Mouse (Mus musculus) intestine, embryonic 16.5 days (tissue): ENCODE results near the gene Mmel1. TPM values are rescaled to one million over a fixed set of nuclear protein-coding genes. Genes with fewer than 3 reads are reported as not detected.

Experiments
- ATAC-seq: fragments of 200-750 bp; cut with Nextera tagmentation; 2 replicates; pipeline ENCODE4 v1.8.0; 2017; ENCODE audit warnings: moderate TSS enrichment, moderate library complexity
- H3K27ac ChIP-seq: fragments of 300-500 bp; sonication (generic); 2 replicates; pipeline ENCODE4 v1.5.1; 2014; ENCODE audit warnings: mild to moderate bottlenecking, low read length
- H3K27me3 ChIP-seq: fragments of 300-500 bp; sonication (generic); replicated peaks from 2 replicates; pipeline ENCODE4 v1.6.1; 2014; ENCODE audit warnings: low read length, control low read depth, mixed read lengths; ENCODE audit not compliant: control insufficient read depth, insufficient read depth
- H3K36me3 ChIP-seq: fragments of 300-500 bp; sonication (generic); 2 replicates; pipeline ENCODE4 v1.6.1; 2014; ENCODE audit warnings: low read length, control low read depth; ENCODE audit not compliant: control insufficient read depth, insufficient read depth
- H3K4me1 ChIP-seq: fragments of 300-500 bp; sonication (generic); 2 replicates; pipeline ENCODE4 v1.6.1; 2014; ENCODE audit warnings: low read length, control low read depth, mixed read lengths; ENCODE audit not compliant: control insufficient read depth, insufficient read depth
- H3K4me2 ChIP-seq: fragments of 300-500 bp; sonication (generic); 2 replicates; pipeline ENCODE4 v1.6.1; 2014; ENCODE audit warnings: low read depth, low read length, control low read depth
- H3K4me3 ChIP-seq: fragments of 300-500 bp; sonication (generic); 2 replicates; pipeline ENCODE4 v1.5.1; 2014; ENCODE audit warnings: mild to moderate bottlenecking, low read length
- H3K9ac ChIP-seq: fragments of 300-500 bp; sonication (generic); 2 replicates; pipeline ENCODE4 v1.6.1; 2014; ENCODE audit warnings: low read depth, low read length
- H3K9me3 ChIP-seq: fragments of 300-500 bp; sonication (generic); 2 replicates; pipeline ENCODE4 v1.6.1; 2016; ENCODE audit warnings: low read length, control low read depth; ENCODE audit not compliant: control insufficient read depth
- WGBS: fragments of 180-500 bp; shearing (Covaris S2); extraction: QIAGEN DNeasy Blood & Tissue Kit; methylation state at CpG from one replicate; pipeline ENCODE4 v1.1.7; 2014; 5-methylcytosine and 5-hydroxymethylcytosine counted together
- polyA plus RNA-seq: library from polyadenylated mRNA; unstranded; fragments of >200 nt; fragmentation: Nextera tagmentation; extraction: Ambion mirVana; gene quantifications from 2 replicates; pipeline ENCODE4 v1.2.1, GENCODE M21; 2015

Gene Mmel1
- polyA plus RNA-seq: 0.10 and 0.39 TPM in 2 replicates

DNA sequence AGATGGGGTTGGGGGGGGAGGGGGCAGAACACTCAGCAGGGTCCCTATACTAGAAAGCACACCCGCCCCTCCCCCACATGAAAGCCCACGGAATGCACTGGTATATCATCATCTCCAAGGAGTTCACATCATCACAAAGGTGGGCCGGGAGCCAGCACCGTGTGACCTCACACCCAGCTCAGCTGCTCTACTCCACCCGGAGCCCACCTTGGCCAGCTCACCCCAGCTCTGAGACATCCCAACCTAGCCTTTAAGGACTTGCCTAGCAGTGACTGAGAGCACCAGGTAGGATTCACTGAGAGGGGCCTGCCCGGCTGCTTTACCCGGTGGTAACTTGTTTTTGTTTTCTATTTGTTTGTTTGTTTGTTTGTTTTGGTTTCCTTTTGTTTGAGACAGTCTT lies at the start of gene Mmel1:
Mmel1 (plus strand) TSS at position 146 of the 400 bp plus-strand sequence.
- Histone ChIP-seq H3K9me3 (no peaks in the 10 kb centered on the region), H3K27ac (no peak within 1 kb of the TSS), H3K4me2 (no peak within 1 kb of the TSS), H3K4me3 (no peak within 1 kb of the TSS), H3K4me1 (peaks cover 4% of the 10 kb centered on the region; the same call in 1 of the 2 replicates), H3K36me3 (no peaks in the 10 kb centered on the region), H3K9ac (no peak within 1 kb of the TSS), H3K27me3 (0 out of 2 replicates have a peak, but pooled peaks cover 2% of the 10 kb centered on the region)
- no peak for ATAC-seq
- WGBS: 79% methylated on average over 7 of the region's 7 CpGs

DNA sequence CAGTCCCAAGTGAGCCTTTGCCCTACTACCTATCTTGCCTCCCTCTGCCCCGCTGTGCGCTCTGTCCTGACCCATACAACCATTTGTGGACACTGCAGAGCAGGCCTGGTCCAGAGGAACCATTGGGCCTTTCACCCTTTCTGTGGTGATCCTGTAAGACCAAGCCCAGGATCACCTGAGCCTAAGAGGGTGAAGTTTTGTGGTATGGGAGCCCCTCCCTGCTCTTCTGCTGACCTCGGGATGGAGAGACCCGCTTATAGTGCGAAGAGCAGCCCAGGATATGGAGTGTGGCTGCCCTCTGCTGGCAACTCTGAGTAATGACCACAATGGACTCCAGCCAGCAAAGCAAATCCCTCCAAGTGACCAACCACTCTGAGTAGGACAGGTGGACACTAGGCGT lies 43.7 kb upstream of the Mmel1 start:
- Histone ChIP-seq H3K9ac (no peak overlapping the region), H3K27me3 (no peaks in the 10 kb centered on the region), H3K9me3 (no peaks in the 10 kb centered on the region), H3K4me1 (no peaks in the 10 kb centered on the region), H3K4me2 (no peak overlapping the region), H3K27ac (no peak overlapping the region), H3K36me3 (no peaks in the 10 kb centered on the region), H3K4me3 (no peak overlapping the region)
- WGBS: 33% methylated on average over 6 of the region's 6 CpGs
- ATAC-seq: peak; percentile 44

DNA sequence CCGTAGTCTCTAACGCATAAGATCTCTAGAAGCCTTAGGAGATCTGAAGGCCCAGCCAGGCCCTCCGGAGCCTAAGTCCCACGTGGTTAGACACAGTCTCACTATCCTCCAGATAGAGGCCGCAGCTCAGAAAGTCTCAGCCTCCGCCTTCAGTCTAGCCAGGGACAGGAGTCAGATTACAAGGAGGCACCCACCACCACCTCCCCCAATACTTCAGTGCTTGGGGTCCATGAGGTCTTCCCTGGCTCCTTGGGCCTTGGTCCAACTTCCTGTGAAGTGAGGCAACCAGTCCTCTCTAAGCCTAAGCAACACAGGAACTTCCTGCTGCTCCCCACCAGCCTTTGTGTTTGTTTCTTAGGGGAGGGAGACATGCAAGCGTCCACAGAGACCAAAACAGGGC lies 43.2 kb upstream of the Mmel1 start:
- WGBS: 58% methylated on average over 7 of the region's 7 CpGs

DNA sequence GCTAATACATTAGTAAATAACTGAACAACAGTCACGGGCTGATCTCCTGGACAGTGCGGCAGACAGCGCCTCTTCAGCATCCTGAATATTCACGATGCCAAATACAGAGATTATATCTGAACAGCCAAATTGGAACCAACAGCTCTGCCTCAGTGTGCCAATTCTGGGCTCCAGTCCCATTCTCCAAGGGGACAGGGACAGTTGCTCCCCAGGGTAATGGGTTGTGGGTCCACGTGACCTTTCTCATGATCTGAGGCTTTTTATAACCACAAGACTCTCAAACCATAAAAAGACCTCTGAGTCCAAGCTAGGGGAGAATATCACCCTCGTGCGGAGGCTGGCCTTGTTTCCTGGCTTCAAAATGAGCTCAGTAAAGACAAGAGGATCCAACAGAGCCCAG lies 42.2 kb upstream of the Mmel1 start:
- H3K27ac ChIP-seq: no peak overlapping the region
- H3K4me1 ChIP-seq: no peaks in the 10 kb centered on the region
- no peaks in the 10 kb centered on the region for H3K9me3 ChIP-seq
- no peak overlapping the region for H3K4me2 ChIP-seq
- ATAC-seq: no peak
- H3K27me3 ChIP-seq: no peaks in the 10 kb centered on the region
- 81% methylated on average over 7 of the region's 7 CpGs for WGBS
- H3K36me3 ChIP-seq: no peaks in the 10 kb centered on the region
- H3K9ac ChIP-seq: no peak overlapping the region
- H3K4me3 ChIP-seq: no peak overlapping the region

More for the DNA sequence above, 43.2 kb upstream of the Mmel1 start:
- H3K4me2 ChIP-seq: no peak overlapping the region
- no peaks in the 10 kb centered on the region for H3K27me3 ChIP-seq
- no peak overlapping the region for H3K9ac ChIP-seq
- H3K9me3 ChIP-seq: no peaks in the 10 kb centered on the region
- peak; percentile 13; the same call in 1 of the 2 replicates for ATAC-seq
- no peaks in the 10 kb centered on the region for H3K36me3 ChIP-seq
- H3K4me3 ChIP-seq: no peak overlapping the region
- no peak overlapping the region for H3K27ac ChIP-seq
- H3K4me1 ChIP-seq: no peaks in the 10 kb centered on the region

DNA sequence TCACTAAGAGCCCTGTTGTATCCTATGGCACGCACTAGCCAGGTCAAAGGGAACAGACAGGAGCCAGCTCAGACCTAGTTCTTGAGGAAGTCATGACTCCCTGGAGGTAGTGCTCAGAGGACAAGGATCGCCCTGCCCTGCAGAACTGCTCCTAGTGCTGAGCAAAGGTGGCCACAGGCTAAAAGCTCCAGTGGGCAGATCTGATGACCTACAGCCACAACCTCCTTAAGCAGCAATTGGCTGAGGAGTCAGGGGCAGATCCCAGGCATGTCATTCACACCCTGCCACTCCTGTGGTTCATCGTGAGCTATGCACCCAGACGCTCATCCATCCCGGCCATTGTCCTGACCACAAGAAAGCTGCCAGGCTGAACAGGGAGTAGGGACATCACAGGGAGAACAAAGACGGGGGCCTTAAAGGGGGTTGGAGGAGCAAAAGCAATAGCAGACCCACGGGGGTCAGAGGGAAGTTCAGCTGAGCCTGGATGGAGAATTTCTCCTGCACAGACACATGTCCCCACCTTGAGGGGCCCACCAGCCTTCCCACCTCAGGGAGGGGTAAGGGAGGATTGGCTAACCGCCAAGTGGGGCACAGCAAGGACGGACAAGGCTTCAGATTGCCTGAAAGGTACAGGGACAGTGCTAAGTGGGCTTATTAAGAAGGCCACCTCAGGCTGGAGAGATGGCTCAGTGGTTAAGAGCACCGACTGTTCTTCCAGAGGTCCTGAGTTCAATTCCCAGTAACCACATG lies 41.3 kb upstream of the Mmel1 start:
- Histone ChIP-seq H3K27me3 (no peaks in the 10 kb centered on the region), H3K4me2 (no peak overlapping the region), H3K4me3 (no peak overlapping the region), H3K4me1 (no peaks in the 10 kb centered on the region), H3K9ac (no peak overlapping the region), H3K36me3 (no peaks in the 10 kb centered on the region), H3K9me3 (no peaks in the 10 kb centered on the region), H3K27ac (no peak overlapping the region)
- no peak for ATAC-seq
- WGBS: 50% methylated on average over 10 of the region's 10 CpGs

DNA sequence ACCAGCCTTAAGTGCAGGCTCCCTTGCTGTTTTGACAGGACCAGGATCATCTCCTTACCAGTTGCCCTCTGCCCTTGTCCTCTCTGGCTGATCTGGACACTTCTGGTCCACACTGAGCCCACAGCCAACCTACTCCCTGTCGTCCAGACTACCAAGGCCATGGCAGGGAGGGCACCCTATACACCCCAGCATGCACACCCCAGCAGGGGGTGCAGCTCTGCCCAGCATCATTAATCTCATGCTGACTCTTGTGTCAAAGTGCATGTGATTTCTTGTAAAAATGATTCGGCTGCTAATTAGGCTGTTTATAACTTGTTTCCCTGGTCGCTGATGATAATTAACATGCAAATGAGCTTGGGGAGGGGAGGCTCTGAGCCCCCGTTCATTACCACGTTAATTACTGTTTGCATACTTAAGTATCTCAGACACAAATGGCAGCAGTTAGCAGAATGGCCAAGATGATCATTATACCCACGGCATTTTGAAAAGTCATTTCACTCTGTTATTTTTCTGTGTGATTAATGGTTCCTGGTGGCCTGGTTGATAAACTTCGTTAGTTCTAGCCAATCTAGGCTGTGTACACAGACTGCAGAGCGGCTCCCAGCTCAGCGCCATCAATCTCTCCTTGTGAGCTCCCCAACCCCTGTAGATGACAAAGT lies 37.3 kb upstream of the Mmel1 start:
- H3K4me1 ChIP-seq: no peaks in the 10 kb centered on the region

DNA sequence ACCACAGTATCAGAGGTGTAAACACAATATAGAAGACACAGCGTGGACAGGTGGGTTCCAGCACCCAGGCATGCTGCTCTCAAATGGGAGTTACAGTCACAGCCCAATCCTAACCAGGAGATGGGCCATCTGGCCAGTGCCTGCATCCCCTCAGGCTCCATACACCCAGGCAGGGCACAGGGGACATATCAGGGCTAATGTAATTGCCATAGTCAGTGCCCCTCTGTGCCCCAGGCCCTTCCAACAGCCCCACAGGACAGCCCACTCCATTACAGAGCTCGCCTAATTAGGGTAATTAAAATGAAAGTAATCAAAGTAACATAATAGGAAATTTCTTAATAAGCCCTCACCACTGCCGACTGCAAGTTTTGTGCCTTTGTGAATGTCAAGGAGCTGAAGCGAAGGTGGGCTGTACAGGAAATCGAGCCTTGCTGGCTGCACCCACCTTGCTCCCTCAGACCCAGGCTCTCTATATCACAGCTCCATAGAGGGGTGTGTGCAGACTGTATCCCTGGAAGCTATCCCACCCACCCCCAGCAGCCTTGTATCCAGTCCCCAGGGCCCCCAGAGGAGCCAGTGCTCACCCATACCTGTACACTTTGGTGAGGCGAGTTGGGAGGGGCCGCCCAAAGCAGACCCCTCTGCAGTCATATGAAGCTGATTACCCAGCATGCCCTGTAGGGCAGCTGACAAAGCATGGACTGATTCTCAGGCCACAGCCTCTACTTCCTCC lies 33.0 kb upstream of the Mmel1 start:
- H3K4me3 ChIP-seq: no peak overlapping the region
- H3K4me1 ChIP-seq: no peaks in the 10 kb centered on the region
- H3K36me3 ChIP-seq: no peaks in the 10 kb centered on the region
- no peaks in the 10 kb centered on the region for H3K27me3 ChIP-seq
- 75% methylated on average over 7 of the region's 7 CpGs for WGBS
- no peak overlapping the region for H3K27ac ChIP-seq
- no peak for ATAC-seq
- no peaks in the 10 kb centered on the region for H3K9me3 ChIP-seq
- no peak overlapping the region for H3K9ac ChIP-seq
- no peak overlapping the region for H3K4me2 ChIP-seq

More for the DNA sequence above, 37.3 kb upstream of the Mmel1 start:
- Histone ChIP-seq H3K4me2 (no peak overlapping the region), H3K27me3 (no peaks in the 10 kb centered on the region), H3K36me3 (no peaks in the 10 kb centered on the region), H3K9ac (no peak overlapping the region), H3K4me3 (no peak overlapping the region), H3K27ac (no peak overlapping the region), H3K9me3 (no peaks in the 10 kb centered on the region)
- ATAC-seq: no peak
- WGBS: 34% methylated on average over 9 of the region's 9 CpGs

DNA sequence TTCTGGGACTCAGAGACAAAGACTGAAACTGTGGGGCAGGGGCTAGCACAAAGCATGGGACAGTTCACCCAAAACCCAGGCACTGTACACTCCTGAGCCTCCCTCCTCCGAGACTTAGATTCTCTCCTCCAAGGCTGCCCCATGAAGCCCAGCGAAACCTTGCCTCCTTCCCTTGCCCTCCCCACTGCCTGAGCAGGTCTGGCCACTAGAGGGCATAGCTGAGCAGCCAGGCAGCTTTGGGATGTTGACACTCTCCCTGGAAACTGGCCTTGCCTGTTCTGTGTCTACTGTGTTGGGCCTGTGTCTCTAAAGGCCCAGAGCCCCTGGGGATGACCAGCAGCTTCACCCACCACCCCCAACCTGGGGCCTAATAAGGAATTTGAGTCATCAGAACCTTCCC lies 32.2 kb upstream of the Mmel1 start, which contains the start of gene Ttc34:
Ttc34 (plus strand) TSS at position 290 of the 400 bp plus-strand sequence.
- no peak within 1 kb of the TSS for H3K27ac ChIP-seq
- ATAC-seq: no peak

DNA sequence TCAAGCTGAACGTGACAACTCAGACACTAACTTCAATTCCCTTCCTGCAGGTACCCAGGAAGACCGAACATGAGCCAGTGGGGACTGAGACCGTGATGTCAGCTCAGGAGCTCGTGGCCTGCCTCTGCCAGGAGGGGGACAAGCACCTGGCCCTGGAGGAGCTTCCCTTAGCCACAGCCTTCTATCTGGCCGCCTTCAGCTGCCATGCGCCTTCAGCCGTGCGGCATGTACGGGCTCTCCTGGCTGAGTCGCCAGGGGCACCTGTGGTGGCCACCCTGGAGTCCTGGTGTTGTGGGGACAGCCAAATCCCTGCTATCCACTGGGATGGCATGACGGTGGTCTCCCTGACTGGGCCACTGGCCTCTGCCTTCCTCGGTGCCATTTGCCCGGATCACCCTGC lies 30.6 kb upstream of the Mmel1 start:
- WGBS: 87% methylated on average over 13 of the region's 13 CpGs
- no peak overlapping the region for H3K9ac ChIP-seq
- ATAC-seq: no peak

More for the DNA sequence above, 32.2 kb upstream of the Mmel1 start, which contains the start of gene Ttc34:
- Histone ChIP-seq H3K9me3 (no peaks in the 10 kb centered on the region), H3K4me1 (no peaks in the 10 kb centered on the region), H3K36me3 (no peaks in the 10 kb centered on the region), H3K4me2 (no peak within 1 kb of the TSS), H3K9ac (no peak within 1 kb of the TSS), H3K27me3 (no peaks in the 10 kb centered on the region), H3K4me3 (no peak within 1 kb of the TSS)
- WGBS: 65% methylated on average over 2 of the region's 2 CpGs

More for the DNA sequence above, 30.6 kb upstream of the Mmel1 start:
- Histone ChIP-seq H3K9me3 (no peaks in the 10 kb centered on the region), H3K4me3 (no peak overlapping the region), H3K27ac (no peak overlapping the region), H3K4me1 (no peaks in the 10 kb centered on the region), H3K4me2 (no peak overlapping the region), H3K36me3 (no peaks in the 10 kb centered on the region), H3K27me3 (no peaks in the 10 kb centered on the region)
